14 mouse cellular contexts compared by ENCODE assay signal in the genomic region with DNA sequence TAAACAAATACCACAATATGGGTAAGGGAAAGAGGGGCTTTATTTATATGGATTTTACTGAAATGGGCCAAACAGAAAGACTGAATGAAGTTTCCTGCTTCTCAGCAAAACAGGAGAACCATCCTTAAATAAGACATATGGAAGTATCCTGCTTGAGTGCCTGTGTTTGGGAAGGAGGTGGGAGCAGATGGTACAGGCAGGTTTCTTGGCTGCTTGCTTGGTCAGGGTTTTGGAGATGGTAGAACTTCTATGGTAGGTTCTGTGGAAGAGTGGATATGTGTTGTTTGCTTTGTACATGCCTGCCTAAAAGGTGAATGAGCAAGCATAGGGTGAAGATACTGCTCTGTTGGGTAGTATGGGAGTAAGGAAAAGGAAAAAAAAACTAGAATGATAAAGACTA. TPM values are rescaled to one million over a fixed set of nuclear protein-coding genes. Genes with fewer than 3 reads are reported as not detected.
A peak's percentile ranks its signal among the peaks of the same experiment; 100 is the strongest.
DNase-seq lines count a peak whose midpoint lies in the region; ATAC-seq and TF ChIP-seq lines count a peak whose summit lies in the region.
"Had no signal": no experiment of that assay in that cellular context is flagged by ENCODE, and none has a peak within 500 bp of the region (broad histone marks: within the 10 kb centered on the region; RNA-seq: fewer than 3 reads in every experiment).

No protein-coding gene starts in this region.

- H3K9me3 ChIP-seq in forebrain, embryonic 14.5 days (replicated peaks; ENCODE audit: control insufficient read depth, low read length), result no peaks in the 10 kb centered on the region
- no peaks in the 10 kb centered on the region for H3K9me3 ChIP-seq in forebrain, embryonic 11.5 days (ENCODE audit: control insufficient read depth, low read length)
- no peaks in the 10 kb centered on the region for H3K9me3 ChIP-seq in heart, postnatal 0 days (replicated peaks; ENCODE audit: control insufficient read depth, low read length)
- H3K9me3 ChIP-seq: forebrain, embryonic 13.5 days; midbrain, embryonic 10.5 days had no signal

- peak overlapping the region; percentile 21; the same call in 1 of the 2 replicates for H3K27ac ChIP-seq in forebrain, embryonic 14.5 days (ENCODE audit: low read depth, low read length)
- H3K27ac ChIP-seq in forebrain, embryonic 11.5 days (ENCODE audit: low read depth, low read length), result no peak overlapping the region
- peak overlapping the region; percentile 1; the same call in 1 of the 2 replicates for H3K27ac ChIP-seq in heart, postnatal 0 days (ENCODE audit: low read depth)
- H3K27ac ChIP-seq: midbrain, embryonic 10.5 days had no signal

- TF ChIP-seq CTCF in heart, postnatal 0 days (IDR thresholded peaks at IDR 0.05; ENCODE audit: low read depth), result no peak

- no peaks in the 10 kb centered on the region for H3K27me3 ChIP-seq in forebrain, embryonic 14.5 days (replicated peaks; ENCODE audit: control insufficient read depth, insufficient read depth, low read length)
- no peaks in the 10 kb centered on the region for H3K27me3 ChIP-seq in forebrain, embryonic 11.5 days (ENCODE audit: control insufficient read depth, insufficient read depth, low read length)
- H3K27me3 ChIP-seq in heart, postnatal 0 days (ENCODE audit: control insufficient read depth, insufficient read depth, low read length), result no peaks in the 10 kb centered on the region
- H3K27me3 ChIP-seq: forebrain, embryonic 13.5 days had no signal

- H3K4me2 ChIP-seq in forebrain, embryonic 14.5 days (ENCODE audit: low read length), result no peak overlapping the region
- no peak overlapping the region for H3K4me2 ChIP-seq in forebrain, embryonic 11.5 days (ENCODE audit: low read depth, low read length, severe bottlenecking)
- no peak overlapping the region for H3K4me2 ChIP-seq in heart, postnatal 0 days (ENCODE audit: low read depth, low read length)
- H3K4me2 ChIP-seq: forebrain, embryonic 13.5 days; liver, embryonic 11.5 days had no signal

- no peak overlapping the region for H3K9ac ChIP-seq in forebrain, embryonic 14.5 days (ENCODE audit: low read length)
- no peak overlapping the region for H3K9ac ChIP-seq in forebrain, embryonic 11.5 days (ENCODE audit: low read length)
- no peak overlapping the region for H3K9ac ChIP-seq in heart, postnatal 0 days (replicated peaks; ENCODE audit: low read depth, low read length)
- H3K9ac ChIP-seq: forebrain, embryonic 13.5 days had no signal

- no peak for ATAC-seq in forebrain, embryonic 14.5 days
- no peak for ATAC-seq in forebrain, embryonic 11.5 days (replicated peaks; ENCODE audit: low FRiP score)
- ATAC-seq in heart, postnatal 0 days (ENCODE audit: insufficient read depth, low read depth), result no peak
- ATAC-seq: forebrain, embryonic 13.5 days; lung, postnatal 0 days had no signal

- 0 out of 2 replicates have a peak, but pooled peaks cover 3% of the 10 kb centered on the region for H3K36me3 ChIP-seq in forebrain, embryonic 14.5 days (ENCODE audit: control insufficient read depth, insufficient read depth, low read length)
- no peaks in the 10 kb centered on the region for H3K36me3 ChIP-seq in forebrain, embryonic 11.5 days (ENCODE audit: control insufficient read depth, insufficient read depth, low read length)
- no peaks in the 10 kb centered on the region for H3K36me3 ChIP-seq in heart, postnatal 0 days (replicated peaks; ENCODE audit: control insufficient read depth, insufficient read depth, low read length)

- no peak overlapping the region for H3K4me3 ChIP-seq in forebrain, embryonic 14.5 days (ENCODE audit: low read depth, low read length)
- H3K4me3 ChIP-seq in forebrain, embryonic 11.5 days (ENCODE audit: low read depth, low read length), result no peak overlapping the region
- no peak overlapping the region for H3K4me3 ChIP-seq in heart, postnatal 0 days (ENCODE audit: low read depth, low read length)
- H3K4me3 ChIP-seq: forebrain, embryonic 13.5 days; midbrain, embryonic 10.5 days had no signal

- TF ChIP-seq EP300 in heart, postnatal 0 days (IDR thresholded peaks at IDR 0.05; ENCODE audit: low read depth), result no peak

- H3K4me1 ChIP-seq in forebrain, embryonic 14.5 days (ENCODE audit: control insufficient read depth, insufficient read depth, low read length), result 0 out of 2 replicates have a peak, but pooled peaks cover 3% of the 10 kb centered on the region
- H3K4me1 ChIP-seq in forebrain, embryonic 11.5 days (replicated peaks; ENCODE audit: control insufficient read depth, insufficient read depth, low read length), result no peaks in the 10 kb centered on the region
- peaks cover 21% of the 10 kb centered on the region for H3K4me1 ChIP-seq in heart, postnatal 0 days (ENCODE audit: control insufficient read depth, insufficient read depth)
- H3K4me1 ChIP-seq: midbrain, embryonic 10.5 days had no signal

- DNase-seq in forebrain, embryonic 14.5 days (ENCODE audit: low spot score), result peak; percentile 31
- no peak for DNase-seq in forebrain, embryonic 11.5 days (ENCODE audit: low spot score)
- no peak for DNase-seq in heart, postnatal 0 days (ENCODE audit: low spot score)
- DNase-seq in heart, postnatal 4 days, result no peak
- DNase-seq in right cerebral cortex, adult 18-20 months, result peak; percentile 72
- no peak for DNase-seq in right cerebral cortex, postnatal 14 days
- DNase-seq in right cerebral cortex, postnatal 36 days (ENCODE audit: low spot score in 2 of 2), result peak; percentile 45 to 48
- no peak for DNase-seq in lung, postnatal 10 days
- DNase-seq: kidney, postnatal 36 days; thymus, postnatal 14 days had no signal

RNA-seq across cellular contexts. Expression of gene Celf1, which starts 30.4 kb away (rescaled TPM):
- 76.4 and 91.0 TPM in 2 replicates for polyA plus RNA-seq in forebrain, embryonic 14.5 days (2014; fragmentation: Nextera tagmentation; extraction: Ambion mirVana)
- 119 TPM in 2 replicates for polyA plus RNA-seq in forebrain, embryonic 11.5 days (2014; fragmentation: Nextera tagmentation; extraction: Ambion mirVana)
- total RNA-seq in heart, postnatal 0 days (2014; rRNA removed; ENCODE audit: low replicate concordance), result 85.6 and 113 TPM in 2 replicates
- 63.9 and 72.6 TPM in 2 replicates for polyA plus RNA-seq in heart, postnatal 0 days (2015; fragmentation: Nextera tagmentation; extraction: Ambion mirVana)
- total RNA-seq in heart, postnatal 4 days (2021), result 100 to 1,000 TPM; 135 to 145 TPM

Comparison
In these comparisons a context has a peak if more than half of its experiments do, and no peak if none do; other contexts are left out.
1. DNase-seq: peak in forebrain, embryonic 14.5 days (single experiment), right cerebral cortex, adult 18-20 months (single experiment) and right cerebral cortex, postnatal 36 days (2 of 2); none in forebrain, embryonic 11.5 days (single experiment), heart, postnatal 0 days (single experiment), heart, postnatal 4 days (single experiment), right cerebral cortex, postnatal 14 days (single experiment) and lung, postnatal 10 days (single experiment).